In the genomic region with DNA sequence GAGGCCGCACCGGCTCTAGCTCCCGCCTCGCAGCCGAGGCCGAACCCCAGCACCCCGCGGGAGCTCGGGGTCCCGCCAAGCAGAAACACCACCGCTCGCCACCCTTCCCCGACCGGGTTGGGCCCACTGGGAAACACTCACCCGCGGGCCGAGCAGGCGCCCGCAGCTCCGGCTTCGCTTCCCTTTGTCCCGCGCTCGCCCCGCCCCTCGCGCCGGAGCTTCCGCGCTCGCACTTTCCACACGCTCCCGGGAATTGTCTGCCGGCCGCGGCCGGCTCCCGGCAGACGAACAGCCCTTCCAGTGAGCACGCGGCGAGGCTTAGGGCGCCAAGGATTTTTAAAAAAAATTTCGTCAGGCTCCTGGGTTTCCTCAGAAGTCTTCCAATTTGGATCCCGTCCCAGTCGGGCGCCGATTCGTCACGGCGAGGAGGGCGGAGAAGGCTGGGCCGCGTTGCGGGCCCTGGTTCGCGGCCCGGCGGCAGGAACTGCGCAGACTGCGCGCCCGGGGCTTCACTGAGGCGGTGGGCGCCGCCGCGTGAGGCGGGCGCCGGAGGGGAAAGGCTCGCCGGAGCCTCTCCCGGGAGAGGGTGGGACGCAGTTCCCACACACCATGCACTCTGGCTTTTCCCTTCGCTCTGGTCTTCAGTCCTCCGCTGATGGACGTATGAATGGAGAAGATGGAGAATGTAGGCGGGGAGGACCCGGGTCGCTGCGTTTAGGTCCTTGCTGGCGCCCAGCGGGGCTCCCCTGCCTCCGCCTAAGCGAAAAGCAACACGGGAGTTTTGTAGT, we compare ENCODE assay signal across 8 mouse cellular contexts. TPM values are rescaled to one million over a fixed set of nuclear protein-coding genes. Genes with fewer than 3 reads are reported as not detected.
DNase-seq lines count a peak whose midpoint lies in the region; ATAC-seq and TF ChIP-seq lines count a peak whose summit lies in the region.

A gene (minus strand): TSS at position 757 of the 788 bp plus-strand sequence.

- ATAC-seq in heart, embryonic 11.5 days (replicated peaks; ENCODE audit: insufficient number of reproducible peaks, low FRiP score, low TSS enrichment) = peak; percentile 82
- peak; percentile 93 for ATAC-seq in kidney, embryonic 16.5 days (ENCODE audit: low FRiP score, low TSS enrichment)
- peak; percentile 69 for ATAC-seq in monocyte, adult 5-6 weeks (replicated peaks; ENCODE audit: insufficient number of reproducible peaks, low FRiP score, low TSS enrichment, poor library complexity, severe bottlenecking)

- H3K4me2 ChIP-seq in heart, embryonic 11.5 days = peak within 1 kb of the TSS; percentile 89
- peak within 1 kb of the TSS; percentile 79 for H3K4me2 ChIP-seq in kidney, embryonic 16.5 days (replicated peaks; ENCODE audit: low read depth, low read length)

- H3K9me3 ChIP-seq in erythroblast, embryonic 14.5 days (ENCODE audit: control insufficient read depth, low read length) = no peaks in the 10 kb centered on the region
- no peaks in the 10 kb centered on the region for H3K9me3 ChIP-seq in heart, embryonic 11.5 days (replicated peaks; ENCODE audit: control insufficient read depth, low read length)
- H3K9me3 ChIP-seq in kidney, embryonic 16.5 days (ENCODE audit: low read length) = no peaks in the 10 kb centered on the region

- H3K79me2 ChIP-seq in liver, adult 2 months (ENCODE audit: control insufficient read depth, insufficient read depth, low read length) = peaks cover 10% of the 10 kb centered on the region; the same call in 1 of the 2 replicates

- peak within 1 kb of the TSS; percentile 100 for H3K9ac ChIP-seq in heart, embryonic 11.5 days (ENCODE audit: low read depth, low read length)
- peak within 1 kb of the TSS; percentile 97 for H3K9ac ChIP-seq in kidney, embryonic 16.5 days (replicated peaks; ENCODE audit: low read length)
- peak within 1 kb of the TSS; percentile 98 for H3K9ac ChIP-seq in liver, adult 2 months (ENCODE audit: low read depth, low read length)

- 0 out of 2 replicates have a peak, but pooled peaks have one; percentile 4 for TF ChIP-seq POLR2A in liver, adult 2 months (IDR thresholded peaks at IDR 0.05; ENCODE audit: extremely low read depth, insufficient read depth, low read length)

- H3K27ac ChIP-seq in heart, embryonic 11.5 days (ENCODE audit: low read depth, low read length) = peak within 1 kb of the TSS; percentile 99
- peak within 1 kb of the TSS; percentile 98 for H3K27ac ChIP-seq in kidney, embryonic 16.5 days (ENCODE audit: low read length)
- H3K27ac ChIP-seq in liver, adult 2 months (replicated peaks; ENCODE audit: insufficient read depth, low read depth, low read length) = peak within 1 kb of the TSS; percentile 90

- under 1% methylated on average over 85 of the region's 87 CpGs for WGBS in heart, embryonic 11.5 days (ENCODE audit: insufficient replicate concordance)
- 0% methylated on average over 82 of the region's 87 CpGs for WGBS in kidney, embryonic 16.5 days
- under 1% methylated on average over 85 of the region's 87 CpGs for WGBS in liver, adult 2 months

- peaks cover 29% of the 10 kb centered on the region for H3K36me3 ChIP-seq in erythroblast, embryonic 14.5 days (ENCODE audit: control insufficient read depth)
- no peaks in the 10 kb centered on the region; the same call in 1 of the 2 replicates for H3K36me3 ChIP-seq in heart, embryonic 11.5 days (ENCODE audit: control insufficient read depth, insufficient read depth, low read length)
- peaks cover 17% of the 10 kb centered on the region for H3K36me3 ChIP-seq in kidney, embryonic 16.5 days (ENCODE audit: insufficient read depth, low read length)
- peaks cover 15% of the 10 kb centered on the region for H3K36me3 ChIP-seq in liver, adult 2 months (ENCODE audit: control insufficient read depth, insufficient read depth, low read length)

- H3K27me3 ChIP-seq in erythroblast, embryonic 14.5 days (ENCODE audit: control insufficient read depth) = peaks cover 6% of the 10 kb centered on the region
- no peaks in the 10 kb centered on the region for H3K27me3 ChIP-seq in heart, embryonic 11.5 days (ENCODE audit: control insufficient read depth, insufficient read depth, low read length)
- H3K27me3 ChIP-seq in kidney, embryonic 16.5 days (ENCODE audit: insufficient read depth, low read length) = no peaks in the 10 kb centered on the region
- no peaks in the 10 kb centered on the region for H3K27me3 ChIP-seq in liver, adult 2 months (ENCODE audit: control insufficient read depth, insufficient read depth, low read length)

- no peak for TF ChIP-seq CTCF in liver, adult 2 months (IDR thresholded peaks at IDR 0.05; ENCODE audit: low read depth, low read length)

- peak within 1 kb of the TSS; percentile 89 for H3K4me3 ChIP-seq in erythroblast, embryonic 14.5 days (replicated peaks)
- H3K4me3 ChIP-seq in heart, embryonic 11.5 days (ENCODE audit: low read depth, low read length) = peak within 1 kb of the TSS; percentile 93
- peak within 1 kb of the TSS; percentile 93 for H3K4me3 ChIP-seq in kidney, embryonic 16.5 days (ENCODE audit: low read length)
- H3K4me3 ChIP-seq in liver, adult 2 months (ENCODE audit: insufficient read depth, low read depth, low read length) = peak within 1 kb of the TSS; percentile 98

- peak; percentile 88 for DNase-seq in CD4-positive, CD25-positive, alpha-beta regulatory T cell, adult 2 months (ENCODE audit: low read depth, low spot score)
- peak; percentile 66 for DNase-seq in brain, embryonic 18.5 days (ENCODE audit: low read depth, low spot score)
- DNase-seq in liver, adult 2 months (ENCODE audit: extremely low read depth, low read depth, low spot score) = peak; percentile 60
- peak; percentile 70 to 72 for DNase-seq in spleen, postnatal 36 days (ENCODE audit: low spot score in 2 of 2)

- H3K4me1 ChIP-seq in erythroblast, embryonic 14.5 days (ENCODE audit: control insufficient read depth) = peaks cover 46% of the 10 kb centered on the region
- peaks cover 10% of the 10 kb centered on the region for H3K4me1 ChIP-seq in heart, embryonic 11.5 days (ENCODE audit: control insufficient read depth, insufficient read depth, low read length)
- peaks cover 18% of the 10 kb centered on the region for H3K4me1 ChIP-seq in kidney, embryonic 16.5 days (ENCODE audit: insufficient read depth, low read length)
- H3K4me1 ChIP-seq in liver, adult 2 months (ENCODE audit: control insufficient read depth, insufficient read depth, low read length) = peaks cover 5% of the 10 kb centered on the region

RNA-seq across cellular contexts. Expression of the gene that starts here (rescaled TPM):
- polyA plus RNA-seq in erythroblast, embryonic 14.5 days (2012) = 58.6 and 64.5 TPM in 2 replicates
- 125 and 130 TPM in 2 replicates for polyA plus RNA-seq in heart, embryonic 11.5 days (2014; fragmentation: Nextera tagmentation; extraction: Ambion mirVana)
- 260 and 277 TPM in 2 replicates for polyA plus RNA-seq in kidney, embryonic 16.5 days (2015; fragmentation: Nextera tagmentation; extraction: Ambion mirVana)
- 25.5 and 35.9 TPM in 2 replicates for total RNA-seq in liver, adult 2 months (2014; rRNA removed)
- polyA plus RNA-seq in liver, adult 2 months (2012; rRNA removed) = 8.7 and 11.9 TPM in 2 replicates
- 270 to 349 TPM (median 329 TPM) in 3 replicates for total RNA-seq in monocyte, adult 5-6 weeks (2017)

Comparison
In these comparisons a context has a peak if more than half of its experiments do, and no peak if none do; other contexts are left out.
1. Peak in every context shown above with its lines: DNase-seq, ATAC-seq, H3K4me3 ChIP-seq and H3K27ac ChIP-seq.